In genomic region chr6:72990206-72990605, GRCm38 (mm10) we compare ENCODE assay signal across 17 mouse cellular contexts. TPM values are rescaled to one million over a fixed set of nuclear protein-coding genes. Genes with fewer than 3 reads are reported as not detected.
A peak's percentile ranks its signal among the peaks of the same experiment; 100 is the strongest.
DNase-seq lines count a peak whose midpoint lies in the region; ATAC-seq and TF ChIP-seq lines count a peak whose summit lies in the region.
"Had no signal": no experiment of that assay in that cellular context is flagged by ENCODE, and none has a peak within 500 bp of the region (broad histone marks: within the 10 kb centered on the region; RNA-seq: fewer than 3 reads in every experiment).

No protein-coding gene starts in this region.

- no peak for TF ChIP-seq POLR2A in myocyte (IDR thresholded peaks at IDR 0.05; ENCODE audit: insufficient read length, low read depth)

- ATAC-seq in granulocyte monocyte progenitor cell, adult 5-6 weeks (replicated peaks; ENCODE audit: poor library complexity, severe bottlenecking), result peak; percentile 73
- ATAC-seq: lung, postnatal 0 days had no signal

- DNase-seq in thymus, postnatal 14 days, result peak; percentile 23
- no peak for DNase-seq in thymus, postnatal 4 days
- DNase-seq in heart, postnatal 36 days, result no peak
- no peak for DNase-seq in Muller cell, postnatal 12 days (ENCODE audit: inconsistent ontology term)
- no peak for DNase-seq in kidney, postnatal 10 days
- DNase-seq in urinary bladder, postnatal 36 days (ENCODE audit: low spot score in 2 of 2), result no peak
- DNase-seq: cerebellum, adult 18-20 months; gastrocnemius, postnatal 14 days; heart, postnatal 4 days; kidney, postnatal 14 days; layer of hippocampus, adult 9-11 months had no signal

- no peak overlapping the region for H3ac ChIP-seq in myocyte (ENCODE audit: control insufficient read depth, insufficient read length)

- no peaks in the 10 kb centered on the region for H3K79me2 ChIP-seq in myocyte (ENCODE audit: control insufficient read depth, insufficient read depth)

- peak overlapping the region; percentile 14 for H3K4me2 ChIP-seq in myocyte (ENCODE audit: low read depth)
- H3K4me2 ChIP-seq: embryonic facial prominence, embryonic 13.5 days; heart, embryonic 12.5 days had no signal

- no peak overlapping the region for H3K4me3 ChIP-seq in myocyte
- H3K4me3 ChIP-seq: embryonic facial prominence, embryonic 13.5 days; heart, embryonic 12.5 days; midbrain, embryonic 10.5 days had no signal

- H3K27me3 ChIP-seq in myocyte (ENCODE audit: control insufficient read depth, insufficient read depth, insufficient read length), result no peaks in the 10 kb centered on the region
- H3K27me3 ChIP-seq: embryonic facial prominence, embryonic 13.5 days; heart, embryonic 12.5 days had no signal

- intact Hi-C loops in heart, postnatal 36 days (cut with DNase I), result no loop called here

- H3K36me3 ChIP-seq in myocyte (ENCODE audit: control insufficient read depth, insufficient read depth), result no peaks in the 10 kb centered on the region
- H3K36me3 ChIP-seq: embryonic facial prominence, embryonic 13.5 days; heart, embryonic 12.5 days; midbrain, embryonic 10.5 days had no signal

TF ChIP-seq in myocyte, 11 proteins besides CTCF, POLR2A, EP300 and RAD21:
- no peak for TF ChIP-seq TCF12 (IDR thresholded peaks at IDR 0.05; ENCODE audit: insufficient read depth, poor library complexity, severe bottlenecking)
- no peak for TF ChIP-seq E2F4 (IDR thresholded peaks at IDR 0.05; ENCODE audit: insufficient read depth)
- no peak for TF ChIP-seq MYOD1 (IDR thresholded peaks at IDR 0.05; ENCODE audit: control insufficient read depth in 1 of 3, insufficient read length in 2 of 3, low read depth in 2 of 3)
- no peak for TF ChIP-seq MAX (IDR thresholded peaks at IDR 0.05; ENCODE audit: low read depth)
- TF ChIP-seq CEBPB (IDR thresholded peaks at IDR 0.05; ENCODE audit: insufficient read depth, poor library complexity, severe bottlenecking), result no peak
- TF ChIP-seq SRF (IDR thresholded peaks at IDR 0.05; ENCODE audit: control insufficient read depth, insufficient read length, low read depth), result no peak
- no peak for TF ChIP-seq REST (IDR thresholded peaks at IDR 0.05; ENCODE audit: insufficient read depth, insufficient read length)
- no peak for TF ChIP-seq MYOG (IDR thresholded peaks at IDR 0.05; ENCODE audit: control insufficient read depth in 1 of 3, insufficient read depth in 1 of 3, insufficient read length in 2 of 3, low read depth in 2 of 3)
- no peak for TF ChIP-seq POLR2AphosphoS2 (IDR thresholded peaks at IDR 0.05; ENCODE audit: insufficient read length, low read depth)
- no peak for TF ChIP-seq USF1 (IDR thresholded peaks at IDR 0.05; ENCODE audit: low read depth)
- TF ChIP-seq TCF3 (IDR thresholded peaks at IDR 0.05; ENCODE audit: insufficient read length, low read depth), result no peak

RNA-seq across cellular contexts. Expression of gene Tmsb10, which starts 31.7 kb away (rescaled TPM):
- total RNA-seq in granulocyte monocyte progenitor cell, adult 5-6 weeks (2014; fragmentation: Nextera tagmentation), result 601 and 668 TPM in 2 replicates
- total RNA-seq in granulocyte monocyte progenitor cell, adult 5-6 weeks (2017), result 357 and 410 TPM in 2 replicates
- 6,677 TPM for polyA plus RNA-seq in myocyte (2012; fragmentation: generic; extraction: Trizol)
- total RNA-seq in heart, postnatal 36 days (2021), result 100 to 1,000 TPM; 112 to 120 TPM
